Mouse (Mus musculus): ENCODE data around the gene Mon2.

DNA sequence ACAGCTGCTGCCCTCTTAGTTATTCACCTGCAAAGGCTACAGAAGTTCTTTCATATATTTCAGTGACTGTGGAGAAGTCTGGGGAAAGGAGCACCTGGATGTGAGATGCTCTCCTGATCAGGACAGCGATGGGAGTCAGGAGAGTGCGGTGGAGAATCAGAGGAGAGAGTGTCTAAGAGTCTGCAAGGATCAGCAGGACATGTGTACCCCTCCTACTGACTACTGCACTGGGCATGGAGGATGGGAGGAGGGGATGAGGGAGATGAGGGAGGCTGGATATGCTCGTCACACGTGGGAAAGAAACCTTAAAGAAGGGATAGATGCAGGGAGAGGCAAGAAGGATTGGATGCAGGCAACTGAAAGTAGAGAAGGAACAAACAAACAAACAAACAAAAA is 112.1 kb downstream of the Mon2 start:
- TF ChIP-seq CTCF (IDR thresholded peaks at IDR 0.05; ENCODE audit: extremely low read depth, insufficient read depth, low read length) = no peak
- no peak for TF ChIP-seq POLR2A (IDR thresholded peaks at IDR 0.05; ENCODE audit: extremely low read depth, insufficient read depth, low read length)
